Mouse (Mus musculus) heart, embryonic 12.5 days (tissue): ENCODE data around the gene Dab1. TPM values are rescaled to one million over a fixed set of nuclear protein-coding genes. Genes with fewer than 3 reads are reported as not detected.

Experiments used
- ATAC-seq: fragments of 200-750 bp; cut with Nextera tagmentation; 2 replicates; pipeline ENCODE4 v1.8.0; 2017; ENCODE audit warnings: moderate TSS enrichment, moderate library complexity; ENCODE audit not compliant: insufficient number of reproducible peaks, low FRiP score
- H3K27ac ChIP-seq: fragments of 300-500 bp; sonication (generic); 2 replicates; pipeline ENCODE4 v1.5.1; 2016; ENCODE audit warnings: mild to moderate bottlenecking, moderate library complexity; ENCODE audit not compliant: poor library complexity, severe bottlenecking
- H3K27me3 ChIP-seq: fragments of 300-500 bp; sonication (generic); replicated peaks from 2 replicates; pipeline ENCODE4 v1.6.1; 2016; ENCODE audit warnings: mild to moderate bottlenecking, moderate library complexity
- H3K36me3 ChIP-seq: fragments of 300-500 bp; sonication (generic); 2 replicates; pipeline ENCODE4 v1.6.1; 2016; ENCODE audit warnings: mild to moderate bottlenecking, moderate library complexity
- H3K4me1 ChIP-seq: fragments of 300-500 bp; sonication (generic); replicated peaks from 2 replicates; pipeline ENCODE4 v1.6.1; 2016; ENCODE audit warnings: mild to moderate bottlenecking
- H3K4me2 ChIP-seq: fragments of 300-500 bp; sonication (generic); 2 replicates; pipeline ENCODE4 v1.6.1; 2016; ENCODE audit warnings: mild to moderate bottlenecking, moderate library complexity
- H3K4me3 ChIP-seq: fragments of 300-500 bp; sonication (generic); 2 replicates; pipeline ENCODE4 v1.5.1; 2016; ENCODE audit warnings: mild to moderate bottlenecking
- H3K9ac ChIP-seq: fragments of 300-500 bp; sonication (generic); 2 replicates; pipeline ENCODE4 v1.6.1; 2016; ENCODE audit warnings: mild to moderate bottlenecking, moderate library complexity
- H3K9me3 ChIP-seq: fragments of 300-500 bp; sonication (generic); replicated peaks from 2 replicates; pipeline ENCODE4 v1.6.1; 2016; ENCODE audit warnings: mild to moderate bottlenecking, moderate library complexity
- WGBS: fragments of 180-500 bp; shearing (Covaris S2); methylation state at CpG from one replicate; pipeline ENCODE4 v1.1.7; 2016; 5-methylcytosine and 5-hydroxymethylcytosine counted together
- polyA plus RNA-seq: library from polyadenylated mRNA; unstranded; fragments of >200 nt; fragmentation: Nextera tagmentation; extraction: Ambion mirVana; gene quantifications from 2 replicates; pipeline ENCODE4 v1.2.1, GENCODE M21; 2016

The Dab1 gene
- polyA plus RNA-seq, 1 experiment from 2014 or later, result 1.0 TPM

GRCm38 (mm10) chr4:104044634-104045033 lies 425.5 kb downstream of the Dab1 start:
- no peak overlapping the region for H3K4me3 ChIP-seq
- H3K4me2 ChIP-seq, result no peak overlapping the region
- H3K9ac ChIP-seq, result no peak overlapping the region
- H3K4me1 ChIP-seq, result no peaks in the 10 kb centered on the region
- no peaks in the 10 kb centered on the region for H3K27me3 ChIP-seq
- no peak overlapping the region for H3K27ac ChIP-seq
- no peaks in the 10 kb centered on the region for H3K36me3 ChIP-seq
- no peak for ATAC-seq
- H3K9me3 ChIP-seq, result no peaks in the 10 kb centered on the region
- 42% methylated on average over 3 of the region's 3 CpGs for WGBS

- Histone ChIP-seq H3K27ac (no peak overlapping the region), H3K9me3 (no peaks in the 10 kb centered on the region), H3K4me1 (no peaks in the 10 kb centered on the region), H3K27me3 (no peaks in the 10 kb centered on the region), H3K36me3 (no peaks in the 10 kb centered on the region), H3K9ac (no peak overlapping the region), H3K4me2 (no peak overlapping the region), H3K4me3 (no peak overlapping the region)
- WGBS, result 55% methylated on average over 7 of the region's 7 CpGs
- ATAC-seq, result no peak
These were observed 429.0 kb downstream of the Dab1 start for GRCm38 (mm10) chr4:104047966-104048804.

DNA sequence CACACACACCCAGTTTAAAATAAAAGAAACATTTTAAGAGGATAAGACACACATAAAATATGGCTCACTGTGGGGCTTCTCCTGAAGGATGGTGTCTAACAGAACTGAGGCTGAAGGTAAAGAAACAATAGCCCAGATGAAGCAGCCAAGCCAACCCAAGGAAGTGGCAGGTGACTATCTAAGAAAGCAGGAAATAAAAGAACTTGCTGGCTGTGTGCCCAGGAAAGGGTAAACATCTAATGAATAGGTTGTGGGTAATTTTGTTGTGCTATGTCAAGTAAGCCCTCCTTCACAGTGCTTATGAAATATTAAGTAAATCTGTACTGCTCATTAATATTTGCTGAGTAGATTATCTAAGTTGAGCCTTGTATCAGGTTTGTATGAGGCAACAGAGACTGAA lies 438.0 kb downstream of the Dab1 start:
- no peak overlapping the region for H3K4me2 ChIP-seq
- no peaks in the 10 kb centered on the region for H3K36me3 ChIP-seq
- no peak overlapping the region for H3K4me3 ChIP-seq
- no peak overlapping the region for H3K9ac ChIP-seq
- ATAC-seq, result no peak
- no peaks in the 10 kb centered on the region for H3K4me1 ChIP-seq
- no peaks in the 10 kb centered on the region for H3K9me3 ChIP-seq
- no peak overlapping the region for H3K27ac ChIP-seq
- no peaks in the 10 kb centered on the region for H3K27me3 ChIP-seq

DNA sequence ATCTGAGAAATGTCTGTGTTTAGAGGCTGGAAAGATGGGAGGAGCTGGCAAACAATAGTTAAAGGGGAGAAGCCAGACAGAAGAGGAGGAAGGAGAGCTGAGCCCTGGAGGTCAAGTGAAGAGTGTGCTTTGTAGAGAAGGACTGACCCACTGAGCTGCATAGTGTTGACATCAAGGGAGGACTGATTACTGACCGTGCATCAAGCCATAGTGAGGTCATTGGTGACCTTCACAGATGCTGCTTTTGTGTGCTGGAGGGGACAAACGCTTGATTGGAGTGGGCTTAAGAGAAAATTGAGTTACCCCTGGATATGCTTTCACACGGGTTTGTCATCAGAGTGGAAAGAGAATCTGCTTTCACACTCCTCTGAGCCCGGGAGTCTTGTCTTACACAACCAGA lies 440.4 kb downstream of the Dab1 start:
- no peaks in the 10 kb centered on the region for H3K9me3 ChIP-seq
- no peak overlapping the region for H3K27ac ChIP-seq
- no peak overlapping the region for H3K4me3 ChIP-seq
- no peaks in the 10 kb centered on the region for H3K27me3 ChIP-seq
- H3K4me1 ChIP-seq, result no peaks in the 10 kb centered on the region
- 45% methylated on average over 4 of the region's 4 CpGs for WGBS
- no peaks in the 10 kb centered on the region for H3K36me3 ChIP-seq
- ATAC-seq, result no peak
- no peak overlapping the region for H3K9ac ChIP-seq
- no peak overlapping the region for H3K4me2 ChIP-seq

- Histone ChIP-seq H3K4me1 (no peaks in the 10 kb centered on the region), H3K36me3 (no peaks in the 10 kb centered on the region)
- 84% methylated on average over 4 of the region's 4 CpGs for WGBS
These were observed 443.2 kb downstream of the Dab1 start for GRCm38 (mm10) chr4:104062356-104062755.

GRCm38 (mm10) chr4:104066901-104067300 lies 447.7 kb downstream of the Dab1 start:
- no peak overlapping the region for H3K27ac ChIP-seq
- H3K9me3 ChIP-seq, result no peaks in the 10 kb centered on the region
- no peak overlapping the region for H3K9ac ChIP-seq
- ATAC-seq, result no peak
- no peak overlapping the region for H3K4me2 ChIP-seq
- H3K27me3 ChIP-seq, result no peaks in the 10 kb centered on the region
- H3K4me1 ChIP-seq, result 0 out of 2 replicates have a peak, but pooled peaks cover 5% of the 10 kb centered on the region
- 81% methylated on average over 5 of the region's 5 CpGs for WGBS
- no peak overlapping the region for H3K4me3 ChIP-seq
- H3K36me3 ChIP-seq, result no peaks in the 10 kb centered on the region

More at GRCm38 (mm10) chr4:104062356-104062755, 443.2 kb downstream of the Dab1 start:
- no peak overlapping the region for H3K27ac ChIP-seq
- H3K4me3 ChIP-seq, result no peak overlapping the region
- H3K27me3 ChIP-seq, result no peaks in the 10 kb centered on the region
- no peak overlapping the region for H3K9ac ChIP-seq
- no peaks in the 10 kb centered on the region for H3K9me3 ChIP-seq
- no peak overlapping the region for H3K4me2 ChIP-seq
- no peak for ATAC-seq

DNA sequence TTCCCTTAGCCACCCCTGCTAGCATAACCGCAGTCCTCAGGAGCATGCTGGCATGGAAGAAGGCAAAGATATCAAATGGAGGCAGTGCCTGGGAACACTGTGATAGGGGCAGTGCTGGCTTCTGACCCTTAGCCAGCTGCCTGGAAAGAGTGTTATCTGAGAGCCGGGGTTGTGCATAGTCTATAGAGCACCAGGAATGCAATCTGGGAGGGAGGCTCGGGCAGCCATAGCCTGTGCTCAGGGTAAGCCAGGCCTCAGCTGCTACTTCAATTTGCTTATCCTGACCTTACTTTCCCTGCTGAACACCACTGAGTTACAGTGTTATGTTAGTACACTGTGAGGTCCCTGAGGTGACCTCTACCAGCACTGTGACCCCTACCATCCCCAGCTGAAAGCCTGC lies 448.6 kb downstream of the Dab1 start:
- Histone ChIP-seq H3K9me3 (no peaks in the 10 kb centered on the region), H3K4me3 (no peak overlapping the region), H3K27ac (no peak overlapping the region), H3K9ac (no peak overlapping the region), H3K27me3 (no peaks in the 10 kb centered on the region), H3K4me2 (no peak overlapping the region), H3K4me1 (0 out of 2 replicates have a peak, but pooled peaks cover 5% of the 10 kb centered on the region), H3K36me3 (no peaks in the 10 kb centered on the region)
- WGBS, result 24% methylated on average over 3 of the region's 3 CpGs
- peak; percentile 15; the same call in 1 of the 2 replicates for ATAC-seq

GRCm38 (mm10) chr4:104071296-104071695 lies 452.1 kb downstream of the Dab1 start:
- Histone ChIP-seq H3K27me3 (no peaks in the 10 kb centered on the region), H3K4me2 (no peak overlapping the region), H3K4me1 (0 out of 2 replicates have a peak, but pooled peaks cover 5% of the 10 kb centered on the region), H3K4me3 (no peak overlapping the region), H3K9me3 (no peaks in the 10 kb centered on the region), H3K36me3 (no peaks in the 10 kb centered on the region), H3K27ac (no peak overlapping the region), H3K9ac (no peak overlapping the region)
- no peak for ATAC-seq
- 62% methylated on average over 10 of the region's 10 CpGs for WGBS

- ATAC-seq, result no peak
- Histone ChIP-seq H3K4me2 (no peak overlapping the region), H3K9me3 (no peaks in the 10 kb centered on the region), H3K4me3 (no peak overlapping the region), H3K36me3 (no peaks in the 10 kb centered on the region), H3K9ac (no peak overlapping the region), H3K27me3 (no peaks in the 10 kb centered on the region), H3K4me1 (no peaks in the 10 kb centered on the region), H3K27ac (no peak overlapping the region)
- 65% methylated on average over 7 of the region's 7 CpGs for WGBS
These were observed 454.8 kb downstream of the Dab1 start for GRCm38 (mm10) chr4:104073920-104074459.

DNA sequence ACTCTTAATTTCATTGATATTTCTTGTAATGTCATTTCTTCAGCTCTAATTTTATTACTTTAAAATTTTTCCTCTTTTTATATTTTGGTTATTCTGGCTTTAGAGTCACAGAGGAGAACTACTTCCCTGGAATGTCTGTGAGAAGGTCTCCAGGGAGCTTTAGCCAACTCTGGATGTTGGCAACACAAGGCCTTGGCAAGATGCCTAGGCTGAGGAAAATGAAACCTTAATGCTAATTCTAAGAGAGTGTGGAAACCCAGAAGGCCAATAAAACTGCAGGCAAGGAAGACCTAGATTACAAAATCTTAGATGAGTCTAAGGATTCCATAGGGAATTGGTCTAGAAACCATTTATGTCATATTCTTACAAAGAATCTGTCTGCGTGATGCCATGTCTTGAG lies 458.6 kb downstream of the Dab1 start:
- 86% methylated on average over 1 of the region's 1 CpGs for WGBS
- Histone ChIP-seq H3K4me2 (no peak overlapping the region), H3K36me3 (no peaks in the 10 kb centered on the region), H3K4me1 (no peaks in the 10 kb centered on the region), H3K27ac (no peak overlapping the region), H3K9me3 (no peaks in the 10 kb centered on the region), H3K27me3 (no peaks in the 10 kb centered on the region), H3K9ac (no peak overlapping the region), H3K4me3 (no peak overlapping the region)
- no peak for ATAC-seq

GRCm38 (mm10) chr4:104106299-104106698 lies 487.1 kb downstream of the Dab1 start:
- no peaks in the 10 kb centered on the region for H3K36me3 ChIP-seq
- H3K4me2 ChIP-seq, result no peak overlapping the region
- no peak overlapping the region for H3K4me3 ChIP-seq
- no peak for ATAC-seq
- no peaks in the 10 kb centered on the region for H3K9me3 ChIP-seq
- H3K27me3 ChIP-seq, result no peaks in the 10 kb centered on the region
- 68% methylated on average over 6 of the region's 6 CpGs for WGBS
- H3K27ac ChIP-seq, result no peak overlapping the region
- no peak overlapping the region for H3K9ac ChIP-seq
- no peaks in the 10 kb centered on the region for H3K4me1 ChIP-seq
